Mouse (Mus musculus) stomach, postnatal 0 days (tissue): ENCODE results near the gene Fbxo28. TPM values are rescaled to one million over a fixed set of nuclear protein-coding genes. Genes with fewer than 3 reads are reported as not detected.

Source experiments
- ATAC-seq: fragments of 200-750 bp; cut with Nextera tagmentation; 2 replicates; pipeline ENCODE4 v1.8.0; 2017; ENCODE audit not compliant: low FRiP score, low TSS enrichment
- DNase-seq: peaks from one replicate; pipeline ENCODE4 v3.0.0-alpha.2; 2016; ENCODE audit warnings: low spot score
- H3K27ac ChIP-seq: fragments of 300-500 bp; sonication (generic); replicated peaks from 2 replicates; pipeline ENCODE4 v1.5.1; 2014; ENCODE audit warnings: mild to moderate bottlenecking, control low read depth
- H3K27me3 ChIP-seq: fragments of 300-500 bp; sonication (generic); 2 replicates; pipeline ENCODE4 v1.6.1; 2014; ENCODE audit warnings: low read length; ENCODE audit not compliant: control insufficient read depth, insufficient read depth
- H3K36me3 ChIP-seq: fragments of 300-500 bp; sonication (generic); 2 replicates; pipeline ENCODE4 v1.6.1; 2014; ENCODE audit warnings: low read length, mixed read lengths; ENCODE audit not compliant: control insufficient read depth, insufficient read depth
- H3K4me1 ChIP-seq: fragments of 300-500 bp; sonication (generic); replicated peaks from 2 replicates; pipeline ENCODE4 v1.6.1; 2014; ENCODE audit warnings: antibody characterized with exemption; ENCODE audit not compliant: control insufficient read depth, insufficient read depth
- H3K4me2 ChIP-seq: fragments of 300-500 bp; sonication (generic); replicated peaks from 2 replicates; pipeline ENCODE4 v1.6.1; 2014; ENCODE audit warnings: low read depth, mild to moderate bottlenecking, control low read depth, moderate library complexity
- H3K4me3 ChIP-seq: fragments of 300-500 bp; sonication (generic); 2 replicates; pipeline ENCODE4 v1.5.1; 2014; ENCODE audit warnings: low read depth, low read length, control low read depth
- H3K9ac ChIP-seq: fragments of 300-500 bp; sonication (generic); 2 replicates; pipeline ENCODE4 v1.6.1; 2014; ENCODE audit warnings: mild to moderate bottlenecking, low read length, control low read depth, mixed read lengths
- H3K9me3 ChIP-seq: fragments of 300-500 bp; sonication (generic); 2 replicates; pipeline ENCODE4 v1.6.1; 2016; ENCODE audit warnings: low read length; ENCODE audit not compliant: control insufficient read depth
- CTCF ChIP-seq: IDR thresholded peaks from 2 replicates; pipeline ENCODE4 v1.5.1; 2016; ENCODE audit warnings: antibody characterized with exemption, low read depth, mild to moderate bottlenecking, moderate library complexity
- EP300 ChIP-seq: optimal IDR thresholded peaks from 2 replicates; pipeline ENCODE3; 2016; ENCODE audit warnings: antibody characterized with exemption
- WGBS: fragments of 180-500 bp; shearing (Covaris S2); extraction: QIAGEN DNeasy Blood & Tissue Kit; methylation state at CpG from one replicate; pipeline ENCODE4 v1.1.7; 2014; 5-methylcytosine and 5-hydroxymethylcytosine counted together
- polyA plus RNA-seq: library from polyadenylated mRNA; unstranded; fragments of >200 nt; fragmentation: Nextera tagmentation; extraction: Ambion mirVana; gene quantifications from 2 replicates; pipeline ENCODE4 v1.2.1, GENCODE M21; 2015

The Fbxo28 gene
- polyA plus RNA-seq, 1 experiment from 2014 or later: 12.6 TPM

DNA sequence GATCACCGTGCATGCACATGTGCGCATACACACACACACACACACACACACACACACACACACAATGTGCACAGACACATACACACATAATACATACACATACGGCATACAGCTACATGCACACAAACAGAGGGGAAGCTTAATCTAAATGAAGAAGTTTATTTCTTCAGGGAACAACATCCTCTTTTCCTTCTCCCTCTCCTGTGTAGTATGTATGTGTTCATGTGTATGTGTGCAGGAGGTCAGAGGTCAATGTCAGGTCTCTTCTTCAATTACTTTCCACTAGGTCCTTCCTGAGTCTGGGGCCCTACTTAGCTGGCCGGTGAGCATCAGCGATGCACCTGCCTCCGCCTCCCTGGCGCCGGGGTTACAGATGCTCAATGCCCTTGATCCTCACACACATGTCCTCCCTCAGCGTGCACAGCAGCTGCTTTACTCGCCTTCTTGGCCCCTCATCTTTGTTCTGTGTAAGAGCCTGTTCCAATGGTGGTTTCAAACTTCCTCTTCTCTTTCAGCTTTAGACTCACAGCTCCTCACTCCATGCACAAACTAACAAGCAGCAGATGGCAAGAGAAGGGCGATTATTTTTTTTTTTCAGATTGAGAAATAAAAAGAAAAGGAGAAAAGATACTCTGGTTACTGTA lies 13.2 kb upstream of the Fbxo28 start:
- no peak overlapping the region for H3K4me3 ChIP-seq
- no peak overlapping the region for H3K9ac ChIP-seq
- H3K9me3 ChIP-seq: no peaks in the 10 kb centered on the region
- TF ChIP-seq CTCF (no peak), EP300 (no peak)
- DNase-seq (no peak), ATAC-seq (no peak)
- no peaks in the 10 kb centered on the region for H3K36me3 ChIP-seq
- H3K4me2 ChIP-seq: no peak overlapping the region
- no peaks in the 10 kb centered on the region for H3K4me1 ChIP-seq
- H3K27ac ChIP-seq: no peak overlapping the region
- WGBS: 78% methylated on average over 11 of the region's 11 CpGs
- H3K27me3 ChIP-seq: no peaks in the 10 kb centered on the region

DNA sequence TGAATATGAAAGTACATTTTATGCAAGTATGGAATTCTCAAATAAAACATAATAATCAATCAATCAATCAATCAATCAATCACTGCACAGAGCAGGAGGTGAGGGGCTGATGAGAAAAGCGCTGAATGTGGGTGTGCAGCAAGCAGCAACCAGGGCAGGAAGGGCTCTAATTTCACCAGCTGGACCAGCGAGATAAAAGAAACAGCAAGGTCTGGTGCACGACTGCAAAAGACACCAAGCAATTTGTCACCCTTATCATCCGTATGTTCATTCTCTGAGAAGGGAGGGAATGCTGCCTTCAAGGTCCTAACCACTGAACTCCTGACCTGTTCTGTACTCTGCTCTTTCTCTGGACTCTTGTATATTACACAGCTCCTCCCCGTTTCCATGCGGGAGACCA lies 8.1 kb upstream of the Fbxo28 start:
- no peak overlapping the region for H3K4me3 ChIP-seq
- DNase-seq: no peak
- no peak for TF ChIP-seq EP300
- no peak for TF ChIP-seq CTCF

DNA sequence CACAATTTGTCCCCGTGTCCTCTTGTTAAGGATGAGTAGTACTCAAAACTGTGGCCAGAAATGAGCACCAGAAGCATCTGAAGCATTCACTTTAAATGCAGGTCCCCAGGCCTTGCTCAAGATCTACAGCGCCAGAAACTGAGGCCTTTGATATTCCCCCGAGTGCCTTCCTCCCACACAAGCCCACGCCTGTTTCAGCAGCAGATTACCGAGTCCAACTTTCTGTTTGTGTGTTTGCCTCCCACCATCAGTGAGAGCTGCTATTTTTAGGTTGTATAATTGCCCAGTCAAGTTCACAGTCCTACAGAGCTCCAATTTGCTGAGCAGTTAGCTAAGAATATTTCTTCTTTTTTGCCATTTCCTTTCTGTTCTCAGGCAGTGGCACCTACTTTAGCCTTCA lies 5.1 kb upstream of the Fbxo28 start:
- Histone ChIP-seq H3K27me3 (no peaks in the 10 kb centered on the region), H3K9ac (no peak overlapping the region), H3K9me3 (no peaks in the 10 kb centered on the region), H3K4me3 (no peak overlapping the region), H3K4me2 (no peak overlapping the region), H3K27ac (no peak overlapping the region), H3K36me3 (no peaks in the 10 kb centered on the region), H3K4me1 (no peaks in the 10 kb centered on the region)
- DNase-seq (no peak), ATAC-seq (no peak)
- no peak for TF ChIP-seq EP300
- TF ChIP-seq CTCF: no peak
- WGBS: 54% methylated on average over 5 of the region's 5 CpGs

More for the DNA sequence above, 8.1 kb upstream of the Fbxo28 start:
- H3K27ac ChIP-seq: no peak overlapping the region
- no peaks in the 10 kb centered on the region for H3K36me3 ChIP-seq
- no peak for ATAC-seq
- no peaks in the 10 kb centered on the region for H3K27me3 ChIP-seq
- no peak overlapping the region for H3K9ac ChIP-seq
- 67% methylated on average over 6 of the region's 6 CpGs for WGBS
- no peak overlapping the region for H3K4me2 ChIP-seq
- no peaks in the 10 kb centered on the region for H3K9me3 ChIP-seq
- no peaks in the 10 kb centered on the region for H3K4me1 ChIP-seq

DNA sequence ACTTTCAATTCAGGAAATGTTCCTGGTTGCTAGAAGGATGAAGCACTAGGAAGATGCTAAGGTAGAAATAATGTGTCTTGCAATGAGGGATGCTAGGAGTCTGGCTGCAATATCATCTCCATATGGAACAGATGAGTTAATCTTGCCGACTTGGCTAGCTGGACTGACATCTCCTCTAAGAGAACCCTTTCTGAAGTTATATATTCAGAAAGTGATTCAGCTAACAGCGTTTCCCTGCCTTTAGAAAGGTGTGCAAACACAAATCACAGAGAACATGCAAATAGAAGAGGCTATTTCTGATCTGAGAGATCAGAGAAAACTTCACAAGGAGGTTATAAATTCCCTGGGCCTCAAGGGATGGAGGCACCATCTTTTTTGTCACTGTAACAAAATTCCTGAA lies 4.4 kb upstream of the Fbxo28 start:
- no peak overlapping the region for H3K4me2 ChIP-seq
- H3K27ac ChIP-seq: no peak overlapping the region
- TF ChIP-seq CTCF (no peak), EP300 (no peak)
- H3K36me3 ChIP-seq: no peaks in the 10 kb centered on the region
- H3K9ac ChIP-seq: no peak overlapping the region
- ATAC-seq (no peak), DNase-seq (no peak)
- no peaks in the 10 kb centered on the region for H3K9me3 ChIP-seq
- no peaks in the 10 kb centered on the region for H3K27me3 ChIP-seq
- 56% methylated on average over 2 of the region's 2 CpGs for WGBS
- H3K4me3 ChIP-seq: no peak overlapping the region
- no peaks in the 10 kb centered on the region for H3K4me1 ChIP-seq

DNA sequence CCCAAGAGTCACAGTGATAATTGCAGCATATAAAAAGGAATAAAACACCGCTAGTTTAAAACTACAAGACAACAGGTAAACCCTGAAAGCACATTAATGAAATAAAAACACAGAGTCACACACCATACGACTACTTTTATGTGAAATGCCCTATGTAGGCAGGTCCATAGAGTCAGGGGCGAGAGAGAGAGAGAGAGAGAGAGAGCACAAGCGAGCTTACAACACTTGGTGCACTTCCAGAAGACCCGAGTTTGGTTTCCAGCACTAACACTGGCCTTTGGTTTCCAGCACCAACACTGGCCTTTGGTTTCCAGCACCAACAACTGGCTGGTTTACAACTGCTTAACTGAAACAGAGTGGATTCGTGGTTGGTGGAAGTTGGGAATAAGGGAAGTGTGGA lies 564 bp upstream of the Fbxo28 start:
- Histone ChIP-seq H3K9me3 (no peaks in the 10 kb centered on the region), H3K4me3 (peak overlapping the region; percentile 99; the same call in 1 of the 2 replicates), H3K36me3 (no peaks in the 10 kb centered on the region), H3K27me3 (no peaks in the 10 kb centered on the region), H3K9ac (no peak overlapping the region), H3K4me1 (peaks cover 5% of the 10 kb centered on the region), H3K27ac (no peak overlapping the region), H3K4me2 (peak overlapping the region; percentile 91)
- whole genome bisulfite sequencing: 38% methylated on average over 6 of the region's 6 CpGs
- TF ChIP-seq EP300 (no peak), CTCF (no peak)
- no peak for ATAC-seq
- no peak for DNase-seq

DNA sequence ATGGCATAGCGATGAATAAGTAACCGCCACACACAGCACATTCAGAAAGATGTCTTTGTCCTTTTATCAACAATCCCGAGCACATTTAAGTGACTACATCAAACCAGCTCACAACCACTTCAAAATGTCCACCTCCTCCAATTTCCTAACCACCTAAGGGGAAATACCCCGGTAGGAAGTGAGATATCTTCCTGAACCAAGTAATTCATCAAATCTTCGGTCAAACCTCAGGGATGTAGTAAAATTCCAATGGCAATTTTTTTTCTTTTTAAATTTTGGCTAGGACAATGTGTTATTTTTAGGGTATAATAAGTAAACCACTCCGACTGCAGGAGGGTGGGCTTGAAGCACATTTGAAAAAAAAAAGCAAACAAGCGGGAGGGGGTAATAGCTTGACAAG lies 1.1 kb downstream of the Fbxo28 start:
- Histone ChIP-seq H3K9ac (peak overlapping the region; percentile 99), H3K4me3 (peak overlapping the region; percentile 99), H3K27me3 (no peaks in the 10 kb centered on the region), H3K4me1 (peaks cover 5% of the 10 kb centered on the region), H3K36me3 (no peaks in the 10 kb centered on the region), H3K9me3 (no peaks in the 10 kb centered on the region), H3K4me2 (peak overlapping the region; percentile 91), H3K27ac (no peak overlapping the region)
- WGBS: 26% methylated on average over 7 of the region's 7 CpGs
- DNase-seq (no peak), ATAC-seq (no peak)
- no peak for TF ChIP-seq CTCF
- no peak for TF ChIP-seq EP300
